ENCODE assay signal across 9 mouse cellular contexts in the genomic region with DNA sequence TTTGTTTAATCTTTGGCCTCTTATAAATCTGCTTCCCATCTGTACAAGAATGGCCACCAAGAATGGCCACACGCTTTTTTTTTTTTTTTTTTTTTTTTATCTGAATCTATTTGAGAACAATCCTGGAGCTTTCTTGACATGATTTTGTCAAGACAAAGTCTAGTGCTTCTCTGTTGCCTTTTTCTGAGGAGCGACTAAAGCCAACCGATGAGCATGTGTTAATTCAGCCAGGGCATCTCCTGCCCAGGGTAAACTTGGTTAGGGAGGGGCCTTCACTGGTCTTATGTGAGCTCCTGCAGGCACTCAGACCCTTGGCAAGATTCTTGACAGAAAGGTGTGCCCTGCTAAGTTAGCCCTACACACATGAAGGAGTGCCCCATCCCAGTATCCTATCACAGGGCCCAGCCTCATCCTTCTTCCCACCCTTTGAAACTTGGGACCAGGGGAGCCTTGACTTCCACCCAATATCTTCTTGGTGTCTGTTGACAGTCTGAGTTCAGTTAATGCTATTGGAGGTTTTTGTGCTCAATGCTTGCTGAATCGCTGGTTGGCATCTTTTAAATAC. TPM values are rescaled to one million over a fixed set of nuclear protein-coding genes. Genes with fewer than 3 reads are reported as not detected.
A peak's percentile ranks its signal among the peaks of the same experiment; 100 is the strongest.
DNase-seq lines count a peak whose midpoint lies in the region; ATAC-seq and TF ChIP-seq lines count a peak whose summit lies in the region.
"Had no signal": no experiment of that assay in that cellular context is flagged by ENCODE, and none has a peak within 500 bp of the region (broad histone marks: within the 10 kb centered on the region; RNA-seq: fewer than 3 reads in every experiment).

No protein-coding gene starts in this region.

- ATAC-seq in forebrain, postnatal 0 days = no peak
- ATAC-seq in liver, embryonic 15.5 days (ENCODE audit: insufficient read depth) = no peak
- no peak for ATAC-seq in frontal cortex, adult (ENCODE audit: low TSS enrichment)

- no peaks in the 10 kb centered on the region for H3K27me3 ChIP-seq in cerebellum, adult 2 months (ENCODE audit: control insufficient read depth, insufficient read depth, low read length)
- no peaks in the 10 kb centered on the region for H3K27me3 ChIP-seq in forebrain, postnatal 0 days (ENCODE audit: insufficient read depth, low read length)
- H3K27me3 ChIP-seq in liver, embryonic 15.5 days = peaks cover 29% of the 10 kb centered on the region

- TF ChIP-seq CTCF in cerebellum, adult 2 months (IDR thresholded peaks at IDR 0.05; ENCODE audit: borderline replicate concordance, insufficient read depth, low read depth, low read length) = no peak
- TF ChIP-seq CTCF in forebrain, postnatal 0 days (IDR thresholded peaks at IDR 0.05; ENCODE audit: low read depth) = no peak

- H3K4me1 ChIP-seq in cerebellum, adult 2 months (ENCODE audit: control insufficient read depth, insufficient read depth, low read length) = 0 out of 2 replicates have a peak, but pooled peaks cover 3% of the 10 kb centered on the region
- H3K4me1 ChIP-seq in forebrain, postnatal 0 days (ENCODE audit: insufficient read depth) = peaks cover 7% of the 10 kb centered on the region
- no peaks in the 10 kb centered on the region for H3K4me1 ChIP-seq in liver, embryonic 15.5 days (replicated peaks)

- peak; percentile 15 to 31 for DNase-seq in cerebellum, adult 2 months
- no peak for DNase-seq in cerebellum, postnatal 25 days
- peak; percentile 28 for DNase-seq in 3T3-L1 (ENCODE audit: low read depth, low spot score)
- DNase-seq in forebrain, postnatal 0 days = peak; percentile 8
- DNase-seq in frontal cortex, postnatal 14 days (ENCODE audit: low spot score in 2 of 2) = no peak
- DNase-seq in adrenal gland, postnatal 25 days = no peak

- no peak overlapping the region for H3K4me3 ChIP-seq in cerebellum, adult 2 months (replicated peaks; ENCODE audit: insufficient read depth, low read depth, low read length)
- peak overlapping the region; percentile 89 for H3K4me3 ChIP-seq in forebrain, postnatal 0 days (ENCODE audit: low read depth, low read length)
- 0 out of 2 replicates have a peak overlapping the region, but pooled peaks have one; percentile 62 for H3K4me3 ChIP-seq in liver, embryonic 15.5 days (replicated peaks)

- 28% methylated on average over 4 of the region's 4 CpGs for WGBS in cerebellum, adult 2 months
- 18% methylated on average over 4 of the region's 4 CpGs for WGBS in forebrain, postnatal 0 days
- 26% methylated on average over 4 of the region's 4 CpGs for WGBS in liver, embryonic 15.5 days (ENCODE audit: insufficient replicate concordance)

- no peak for TF ChIP-seq POLR2A in cerebellum, adult 2 months (IDR thresholded peaks at IDR 0.05; ENCODE audit: borderline replicate concordance, insufficient read depth, low read length)

- no peak overlapping the region for H3K27ac ChIP-seq in cerebellum, adult 2 months (ENCODE audit: insufficient read depth, low read length)
- no peak overlapping the region for H3K27ac ChIP-seq in forebrain, postnatal 0 days (ENCODE audit: low read depth, low read length)
- no peak overlapping the region for H3K27ac ChIP-seq in liver, embryonic 15.5 days (replicated peaks)
- H3K27ac ChIP-seq: macrophage had no signal

- H3K36me3 ChIP-seq in forebrain, postnatal 0 days (ENCODE audit: insufficient read depth) = no peaks in the 10 kb centered on the region
- H3K36me3 ChIP-seq in liver, embryonic 15.5 days (replicated peaks) = no peaks in the 10 kb centered on the region

- H3K9ac ChIP-seq in forebrain, postnatal 0 days = peak overlapping the region; percentile 90
- H3K9ac ChIP-seq in liver, embryonic 15.5 days = no peak overlapping the region

- peak overlapping the region; percentile 64 for H3K4me2 ChIP-seq in forebrain, postnatal 0 days (ENCODE audit: low read depth)
- peak overlapping the region; percentile 73 for H3K4me2 ChIP-seq in liver, embryonic 15.5 days

- H3K9me3 ChIP-seq in forebrain, postnatal 0 days (ENCODE audit: low read length) = no peaks in the 10 kb centered on the region
- H3K9me3 ChIP-seq in liver, embryonic 15.5 days (replicated peaks) = no peaks in the 10 kb centered on the region

RNA-seq across cellular contexts. Expression of a gene that starts 5.4 kb away (rescaled TPM):
- 26.6 and 29.1 TPM in 2 replicates for polyA plus RNA-seq in cerebellum, adult 2 months (2012; rRNA removed)
- total RNA-seq in forebrain, postnatal 0 days (2014; rRNA removed) = 43.7 and 53.5 TPM in 2 replicates
- 21.7 and 32.1 TPM in 2 replicates for polyA plus RNA-seq in forebrain, postnatal 0 days (2015; fragmentation: Nextera tagmentation; extraction: Ambion mirVana)
- polyA plus RNA-seq in liver, embryonic 15.5 days (2015; fragmentation: Nextera tagmentation; extraction: Ambion mirVana) = 2.8 and 3.2 TPM in 2 replicates
- 27.7 and 33.6 TPM in 2 replicates for total RNA-seq in adrenal gland, postnatal 25 days (2021)

Comparison
In these comparisons a context has a peak if more than half of its experiments do, and no peak if none do; other contexts are left out.
1. DNase-seq: peak in cerebellum, adult 2 months (2 of 2), 3T3-L1 (single experiment) and forebrain, postnatal 0 days (single experiment); none in cerebellum, postnatal 25 days (0 of 2), frontal cortex, postnatal 14 days (0 of 2) and adrenal gland, postnatal 25 days (single experiment).